Mouse (Mus musculus) gastrocnemius, adult 18-20 months (tissue): ENCODE measurements around the gene Pptc7. TPM values are rescaled to one million over a fixed set of nuclear protein-coding genes. Genes with fewer than 3 reads are reported as not detected.

ENCODE experiments used
- DNase-seq: peaks from one replicate; pipeline ENCODE4 v3.0.0; 2021; ENCODE audit warnings: low spot score
- long read RNA-seq, 2 experiments: library from polyadenylated mRNA; stranded (forward); transcript quantifications; one replicate each; pipeline ENCODE4 v2.0.0; 2021
- total RNA-seq, 2 experiments: library from RNA; stranded (reverse); gene quantifications; 2 replicates each; pipeline ENCODE4 v1.2.3; 2021

Gene Pptc7
- 10 to 100 TPM; 91.6 to 96.4 TPM for total RNA-seq
- long read RNA-seq, experiment 1, full-length matches to known transcripts, result 34 of 78 reads
- long read RNA-seq, experiment 1, partial matches to known transcripts, result 43 of 78 reads
- long read RNA-seq, experiment 1, other reads (novel, unspliced or antisense), result 1 of 78 reads
- long read RNA-seq, experiment 2, full-length matches to known transcripts, result 23 of 57 reads
- long read RNA-seq, experiment 2, partial matches to known transcripts, result 32 of 57 reads
- long read RNA-seq, experiment 2, other reads (novel, unspliced or antisense), result 2 of 57 reads

DNA sequence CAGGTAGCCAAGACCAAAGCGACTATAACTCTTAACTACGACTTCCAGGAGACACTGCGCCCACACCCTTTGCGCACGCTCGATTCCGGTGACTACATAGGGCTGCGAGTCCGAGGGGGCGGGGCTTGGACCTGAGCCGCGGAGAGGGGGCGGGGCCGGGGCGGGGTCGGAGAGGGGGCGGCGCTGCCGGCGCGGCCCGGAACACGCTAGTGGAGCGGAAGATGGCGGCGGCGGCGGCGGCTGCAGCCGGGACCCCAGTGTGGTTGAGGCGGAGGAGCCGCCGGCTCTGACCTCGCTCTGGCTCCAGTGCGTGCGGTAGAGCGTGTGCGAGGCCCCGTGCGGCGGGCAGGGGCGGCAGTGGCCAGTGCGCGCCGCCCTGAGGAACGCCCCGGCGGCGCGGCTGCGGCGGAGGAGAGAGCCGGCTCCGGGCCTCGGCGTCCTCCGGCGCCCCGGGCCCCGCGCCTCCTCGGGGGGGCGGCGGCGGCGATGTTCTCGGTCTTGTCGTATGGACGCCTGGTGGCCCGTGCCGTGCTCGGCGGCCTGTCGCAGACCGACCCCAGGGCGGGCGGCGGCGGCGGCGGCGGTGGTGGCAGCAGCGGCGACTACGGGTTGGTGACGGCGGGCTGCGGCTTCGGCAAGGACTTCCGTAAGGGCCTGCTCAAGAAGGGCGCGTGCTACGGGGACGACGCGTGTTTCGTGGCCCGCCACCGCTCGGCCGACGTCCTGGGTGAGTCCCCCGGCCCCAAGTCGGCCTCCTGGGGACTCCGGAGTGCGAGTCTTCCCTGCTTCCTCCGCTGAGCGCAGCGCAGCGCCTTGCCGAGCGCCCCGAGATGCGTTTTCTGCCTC lies at the start of gene Pptc7:
TSS of gene Pptc7 (plus strand) at position 183 of the 846 bp plus-strand sequence.
- DNase-seq, result peak; percentile 88

DNA sequence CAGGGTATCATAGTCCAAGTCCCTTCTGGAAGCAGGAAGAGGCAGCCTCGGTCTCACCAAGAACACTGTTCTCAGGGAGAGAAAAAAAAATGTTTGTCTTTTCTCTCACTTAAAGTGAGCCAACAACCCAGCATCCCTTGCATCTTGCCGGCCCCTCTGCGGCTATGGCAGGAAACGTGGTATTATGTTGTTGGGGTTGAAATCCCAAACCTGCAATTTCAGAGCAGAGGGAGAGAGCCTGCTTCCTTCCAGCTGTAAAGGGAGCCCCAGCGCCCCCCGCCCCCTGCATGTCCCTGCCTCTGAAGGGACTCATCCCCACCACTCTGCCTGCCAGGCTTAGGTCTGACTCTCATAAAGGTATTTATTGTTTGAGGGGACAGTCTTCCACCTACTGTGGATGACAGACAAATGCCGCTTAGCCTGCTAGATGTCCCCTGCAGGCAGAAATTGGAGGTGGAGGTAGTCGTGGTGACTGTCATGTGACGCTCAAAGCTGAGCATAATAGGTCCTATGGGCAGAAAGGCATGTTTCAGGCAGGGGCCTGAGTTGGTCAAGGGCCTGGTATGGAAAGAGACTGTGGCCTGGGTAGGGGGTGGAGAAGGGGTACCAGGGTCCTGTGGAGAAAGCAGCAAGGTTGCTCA lies 48.8 kb upstream of the Pptc7 start:
- DNase-seq, result no peak

DNA sequence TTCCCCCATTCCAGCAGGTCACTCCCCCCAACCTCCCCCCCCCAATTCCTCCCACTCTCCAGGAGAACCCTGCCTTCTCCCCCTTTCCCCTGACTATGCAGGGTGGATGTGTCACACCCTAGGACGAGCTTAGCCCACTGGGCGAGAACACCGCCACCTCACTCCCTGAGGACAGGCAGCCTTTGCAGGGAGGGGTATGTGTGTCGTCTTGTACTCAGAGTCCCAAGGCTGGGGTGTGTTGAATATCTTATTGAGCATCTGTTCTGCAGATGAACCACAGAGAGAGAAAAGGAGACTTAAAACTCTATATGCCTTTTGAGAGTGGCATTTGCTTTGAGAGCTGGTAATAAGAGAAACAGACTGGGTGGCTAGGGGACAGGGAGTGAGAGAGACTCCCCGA lies 47.0 kb upstream of the Pptc7 start:
- DNase-seq, result no peak

DNA sequence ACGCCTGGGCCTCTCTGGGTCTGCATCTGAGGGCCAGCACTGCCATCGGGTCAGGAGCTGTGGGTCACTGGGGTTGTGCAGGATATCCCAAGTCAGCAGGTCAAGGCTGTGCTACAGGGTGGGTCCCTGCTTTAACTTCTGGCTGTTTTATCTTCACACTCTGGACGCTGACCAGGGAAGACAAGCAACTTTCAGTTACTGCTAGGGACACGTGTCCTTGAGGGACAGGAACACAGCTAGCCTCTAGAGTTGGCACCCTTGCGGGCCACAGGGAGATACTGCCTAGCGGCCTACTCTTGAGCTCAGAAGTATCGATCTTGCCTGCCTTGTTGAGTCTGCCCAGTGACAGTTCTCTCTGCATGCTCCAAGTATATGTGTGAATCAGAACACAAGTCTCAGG lies 44.5 kb upstream of the Pptc7 start:
- DNase-seq, result no peak

- DNase-seq, result no peak
These were observed 43.6 kb upstream of the Pptc7 start for GRCm38 (mm10) chr5:122240521-122240920.

GRCm38 (mm10) chr5:122240989-122241388 lies 43.2 kb upstream of the Pptc7 start:
- DNase-seq, result no peak

GRCm38 (mm10) chr5:122242521-122243123 lies 41.5 kb upstream of the Pptc7 start:
- DNase-seq, result no peak

DNA sequence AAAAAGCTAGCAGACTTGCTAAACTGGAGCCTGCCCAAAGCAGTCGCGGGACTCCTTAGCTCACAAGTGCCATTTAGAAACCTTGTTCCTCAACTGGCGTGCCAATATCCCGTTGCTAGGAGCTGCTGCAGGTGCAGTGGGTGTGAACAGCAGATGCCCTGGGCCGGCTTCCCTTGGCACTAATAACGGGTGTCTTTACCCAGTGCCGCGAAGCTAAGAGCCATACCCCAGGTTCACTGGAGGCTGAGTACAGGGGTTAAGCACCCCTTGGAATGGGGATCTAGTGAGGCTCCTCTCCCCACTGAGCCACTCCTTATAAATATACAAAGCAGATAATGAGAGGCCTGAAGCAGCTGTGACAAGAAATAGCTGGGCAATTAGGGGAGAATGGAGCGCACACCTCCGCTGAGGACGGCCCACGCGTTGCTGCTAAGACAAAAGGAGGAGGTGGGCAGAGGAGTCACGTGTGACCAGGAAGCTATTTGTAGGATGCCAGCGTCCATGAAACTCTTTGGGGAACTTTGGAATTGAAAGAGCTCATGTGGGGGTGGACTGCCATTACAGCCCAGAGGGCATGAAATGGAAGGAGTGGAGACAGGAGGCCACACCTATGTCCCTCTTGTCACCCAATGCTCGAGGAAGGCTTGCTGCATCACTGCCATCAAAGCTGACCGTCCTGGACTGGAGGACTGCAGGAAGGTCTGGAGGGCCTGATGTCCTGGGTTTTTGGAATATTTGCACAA lies 40.2 kb upstream of the Pptc7 start:
- DNase-seq, result no peak

DNA sequence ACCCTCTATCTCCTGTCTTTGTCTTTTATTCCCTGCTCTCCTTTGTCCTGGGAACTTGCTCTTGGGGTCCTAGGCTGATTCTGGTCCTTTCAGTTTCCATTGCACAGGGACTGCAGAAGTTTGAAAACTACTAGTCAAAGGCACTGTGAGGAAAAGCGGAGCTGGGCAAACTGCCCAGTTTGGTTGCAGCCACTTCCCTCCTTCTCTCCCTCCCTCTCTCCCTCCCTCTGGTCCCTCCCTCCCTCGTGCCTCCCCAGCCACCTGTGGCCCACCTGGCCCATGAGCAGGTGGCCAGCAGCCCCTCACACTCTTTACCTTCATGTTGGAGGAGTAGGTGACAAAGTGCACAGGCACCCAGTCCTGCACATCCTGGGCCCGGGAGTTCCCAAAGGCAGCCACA lies 39.0 kb upstream of the Pptc7 start:
- no peak for DNase-seq

GRCm38 (mm10) chr5:122246547-122247167 lies 37.5 kb upstream of the Pptc7 start:
- DNase-seq, result no peak

- DNase-seq, result no peak
These were observed 36.6 kb upstream of the Pptc7 start for GRCm38 (mm10) chr5:122247529-122247928.

DNA sequence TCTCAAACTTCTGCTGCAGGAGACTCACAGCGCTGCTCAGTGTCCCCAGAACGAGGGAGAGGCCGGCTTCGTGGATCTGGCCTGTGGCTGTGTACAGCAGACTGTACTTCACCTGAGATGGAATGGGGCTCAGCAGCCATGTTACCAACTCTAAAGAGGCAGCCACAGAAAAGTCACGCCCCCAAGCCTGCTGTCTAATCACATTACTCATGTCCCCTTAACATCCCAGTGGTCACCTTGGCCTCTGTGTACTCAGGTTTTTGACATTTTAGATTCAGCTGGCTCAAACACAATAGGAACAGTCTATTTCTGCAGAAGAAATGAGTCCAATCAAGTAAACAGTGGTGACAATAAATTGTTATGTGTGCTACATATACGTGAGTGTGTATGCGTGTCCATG lies 36.2 kb upstream of the Pptc7 start:
- no peak for DNase-seq

DNA sequence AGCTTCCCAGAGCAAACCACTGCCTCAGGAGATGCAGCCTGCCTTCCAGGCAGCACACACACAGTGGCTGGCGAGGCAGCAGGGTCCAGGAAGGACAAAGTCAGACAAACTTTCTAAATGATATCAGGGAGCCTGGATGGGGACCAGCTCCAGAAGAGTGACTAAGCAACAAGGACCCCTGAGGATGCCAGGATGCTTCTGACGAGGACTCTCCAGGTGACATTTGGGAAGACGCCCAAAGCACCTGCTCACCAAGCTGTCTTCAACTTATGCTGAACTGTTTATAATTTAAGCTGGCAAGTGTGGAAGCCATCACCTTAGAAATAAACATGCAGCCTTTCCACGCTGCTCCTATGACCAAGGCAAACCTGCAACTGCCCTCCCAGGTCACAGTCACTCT lies 34.9 kb upstream of the Pptc7 start:
- no peak for DNase-seq

- no peak for DNase-seq
These were observed 32.1 kb upstream of the Pptc7 start for GRCm38 (mm10) chr5:122251895-122252606.

- no peak for DNase-seq
These were observed 26.0 kb upstream of the Pptc7 start for GRCm38 (mm10) chr5:122258027-122258741.

GRCm38 (mm10) chr5:122262104-122262503 lies 22.1 kb upstream of the Pptc7 start:
- DNase-seq, result no peak

- DNase-seq, result peak; percentile 91
These were observed 19.9 kb upstream of the Pptc7 start, which contains the start of gene Tctn1 for GRCm38 (mm10) chr5:122263933-122264905. TSS of gene Tctn1 (minus strand) at chr5:122264460.

DNA sequence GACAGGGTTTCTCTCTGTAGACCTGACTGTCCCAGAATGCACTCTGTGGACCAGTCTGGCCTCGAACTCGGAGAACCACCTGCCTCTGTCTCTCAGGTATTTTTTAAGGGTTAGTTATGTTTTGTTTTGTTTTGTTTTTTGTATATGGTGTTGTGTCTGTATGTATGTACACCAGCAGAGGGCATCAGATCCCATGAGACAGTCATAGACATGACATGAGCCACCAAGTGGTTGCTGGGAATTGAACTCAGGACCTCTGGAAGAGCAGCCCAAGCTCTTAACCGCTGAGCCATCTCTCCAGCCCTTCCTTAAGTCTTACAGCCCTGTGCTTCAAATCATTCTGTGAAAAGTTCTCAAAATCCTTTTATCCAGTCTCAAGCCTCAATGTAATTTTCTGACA lies 19.0 kb upstream of the Pptc7 start:
- DNase-seq, result no peak
